Mouse (Mus musculus) adipocyte (in vitro differentiated cells): ENCODE data around the gene Mcoln3.

Experiments used
- DNase-seq: peaks from one replicate; pipeline ENCODE4 v3.0.0-alpha.2; 2016; ENCODE audit warnings: low spot score

Gene Mcoln3

GRCm38 (mm10) chr3:146117258-146117996 lies at the start of gene Mcoln3:
Mcoln3 (plus strand) TSS chr3:146117450.
- no peak for DNase-seq

- DNase-seq: no peak
These were observed 48.0 kb upstream of the Mcoln3 start for GRCm38 (mm10) chr3:146069276-146069675.

- peak; percentile 47 for DNase-seq
These were observed 44.5 kb upstream of the Mcoln3 start for GRCm38 (mm10) chr3:146072780-146073179.

- DNase-seq: no peak
These were observed 37.0 kb upstream of the Mcoln3 start for GRCm38 (mm10) chr3:146080241-146080640.

- DNase-seq: no peak
These were observed 26.1 kb upstream of the Mcoln3 start for GRCm38 (mm10) chr3:146090988-146091657.

- no peak for DNase-seq
These were observed 22.2 kb upstream of the Mcoln3 start for GRCm38 (mm10) chr3:146095066-146095465.

- no peak for DNase-seq
These were observed 20.3 kb upstream of the Mcoln3 start for GRCm38 (mm10) chr3:146096986-146097385.

- no peak for DNase-seq
These were observed 19.4 kb upstream of the Mcoln3 start for GRCm38 (mm10) chr3:146097861-146098260.

- no peak for DNase-seq
These were observed 17.3 kb upstream of the Mcoln3 start for GRCm38 (mm10) chr3:146099925-146100324.

- DNase-seq: no peak
These were observed 15.2 kb upstream of the Mcoln3 start for GRCm38 (mm10) chr3:146102049-146102448.

- peak; percentile 18 for DNase-seq
These were observed 10.0 kb upstream of the Mcoln3 start for GRCm38 (mm10) chr3:146107116-146107849.

- no peak for DNase-seq
These were observed 9.2 kb upstream of the Mcoln3 start, which contains the start of gene Wdr63 for GRCm38 (mm10) chr3:146107921-146108571. Wdr63 (minus strand) TSS chr3:146108130.

- no peak for DNase-seq
These were observed 8.3 kb upstream of the Mcoln3 start for GRCm38 (mm10) chr3:146108945-146109344.

- peak; percentile 73 for DNase-seq
These were observed 6.9 kb upstream of the Mcoln3 start for GRCm38 (mm10) chr3:146110358-146110757.

- peak; percentile 23 for DNase-seq
These were observed 6.3 kb upstream of the Mcoln3 start for GRCm38 (mm10) chr3:146110916-146111315.

- no peak for DNase-seq
These were observed 777 bp downstream of the Mcoln3 start for GRCm38 (mm10) chr3:146117997-146118457.

- DNase-seq: no peak
These were observed 4.3 kb downstream of the Mcoln3 start for GRCm38 (mm10) chr3:146121310-146122124.

- DNase-seq: no peak
These were observed 4.8 kb downstream of the Mcoln3 start for GRCm38 (mm10) chr3:146122125-146122420.

- DNase-seq: no peak
These were observed 5.7 kb downstream of the Mcoln3 start for GRCm38 (mm10) chr3:146122807-146123463.

- DNase-seq: no peak
These were observed 6.2 kb downstream of the Mcoln3 start for GRCm38 (mm10) chr3:146123464-146123825.

GRCm38 (mm10) chr3:146127205-146127604 lies 10.0 kb downstream of the Mcoln3 start:
- no peak for DNase-seq
